Mouse (Mus musculus): Measurements from ENCODE around the gene Zcchc2. TPM values are rescaled to one million over a fixed set of nuclear protein-coding genes. Genes with fewer than 3 reads are reported as not detected.

Gene Zcchc2
- total and polyA plus RNA-seq, 3 experiments: 10.3 to 25.0 (median 19.1) TPM

DNA sequence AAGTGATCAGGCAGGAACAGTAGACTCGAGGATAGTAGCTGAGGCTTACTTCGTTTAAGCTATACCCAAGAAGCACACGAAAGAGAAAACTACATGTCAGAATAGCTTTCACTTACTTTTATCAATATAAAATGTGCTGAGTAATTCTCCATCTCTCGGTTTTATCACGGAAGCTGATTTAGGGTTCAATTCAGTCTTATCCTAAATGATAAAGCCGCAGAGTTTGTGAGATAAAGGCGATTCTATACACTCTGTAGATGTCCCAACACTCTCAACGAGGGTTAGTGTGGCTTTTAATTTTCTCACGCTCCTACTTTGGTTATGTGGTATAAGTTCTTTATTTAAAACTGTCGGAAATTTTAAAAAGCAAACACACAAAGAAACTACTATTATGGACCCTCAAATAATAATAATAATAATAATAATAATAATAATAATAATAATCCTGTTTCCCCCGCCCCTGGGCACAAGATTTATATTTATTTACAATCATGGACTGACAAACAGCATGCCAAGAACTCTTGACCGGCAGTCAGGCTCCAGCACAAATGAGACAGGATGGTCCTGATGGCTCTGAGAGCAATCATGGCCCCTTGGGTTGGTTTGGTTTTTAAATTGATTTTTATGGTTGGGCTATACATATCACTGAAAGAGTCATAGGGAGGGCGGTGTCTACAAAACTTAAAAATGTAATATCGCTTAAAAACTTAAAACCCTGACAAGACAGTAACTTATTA, 1.1 kb upstream of the Zcchc2 start:
- Histone ChIP-seq H3K79me2 (ENCODE audit: control insufficient read depth, insufficient read depth, low read length, poor library complexity) (peaks cover 33% of the 10 kb centered on the region), H3K9me3 (replicated peaks; ENCODE audit: insufficient read depth, low read length) (no peaks in the 10 kb centered on the region), H3K27ac (ENCODE audit: control insufficient read depth, low read depth, low read length) (no peak overlapping the region), H3K27me3 (ENCODE audit: control insufficient read depth in 1 of 2, insufficient read depth in 2 of 2, low read length in 2 of 2) (no peaks in the 10 kb centered on the region), H3K4me3 (ENCODE audit: control insufficient read depth in 1 of 2, insufficient read depth in 1 of 2, low read depth in 2 of 2, low read length in 2 of 2) (peak overlapping the region; percentile 64 to 80), H3K9ac (ENCODE audit: control insufficient read depth, low read depth, low read length, poor library complexity, severe bottlenecking) (peak overlapping the region; percentile 73), H3K4me1 (ENCODE audit: control insufficient read depth in 1 of 2, insufficient read depth in 2 of 2, low read length in 2 of 2) (peaks cover 2% of the 10 kb centered on the region in 2 experiments), H3K36me3 (ENCODE audit: control insufficient read depth in 1 of 2, insufficient read depth in 2 of 2, low read length in 2 of 2) (peaks cover 0 to 5% of the 10 kb centered on the region in 2 experiments; a peak in 2 of 4 replicates)
- DNase-seq (ENCODE audit: low read depth, low spot score): peak; percentile 54
- no peak; the same call in 1 of the 2 replicates for TF ChIP-seq CHD2 (IDR thresholded peaks at IDR 0.05; ENCODE audit: low read length)
- TF ChIP-seq KAT2A (conservative IDR thresholded peaks at IDR 0.05; ENCODE audit: low read depth, low read length): no peak
- no peak; the same call in 1 of the 2 replicates for TF ChIP-seq MEF2A (IDR thresholded peaks at IDR 0.05; ENCODE audit: extremely low read depth, insufficient replicate concordance, low read depth, low read length, poor library complexity, severe bottlenecking)
- TF ChIP-seq MAX (IDR thresholded peaks at IDR 0.05; ENCODE audit: low read length): no peak
- peak; percentile 67; the same call in 1 of the 2 replicates for TF ChIP-seq BHLHE40 (IDR thresholded peaks at IDR 0.05; ENCODE audit: borderline replicate concordance, low read depth, low read length)
- no peak for TF ChIP-seq JUND (IDR thresholded peaks at IDR 0.05; ENCODE audit: low read depth, low read length)
- TF ChIP-seq EP300 (IDR thresholded peaks at IDR 0.05; ENCODE audit: low read depth in 1 of 2, low read length in 2 of 2): peak; percentile 78 to 85; a peak in 3 of 4 replicates
- no peak for TF ChIP-seq RAD21 (IDR thresholded peaks at IDR 0.05; ENCODE audit: low read depth, low read length)
- no peak for TF ChIP-seq MYB (IDR thresholded peaks at IDR 0.05; ENCODE audit: low read depth, low read length)
- no peak for TF ChIP-seq POLR2A (IDR thresholded peaks at IDR 0.05; ENCODE audit: control insufficient read depth in 1 of 2, insufficient read depth in 1 of 2, low read depth in 1 of 2, low read length in 2 of 2, poor library complexity in 1 of 2)
- TF ChIP-seq TAL1 (IDR thresholded peaks at IDR 0.05; ENCODE audit: low read length): no peak
- TF ChIP-seq SMC3 (IDR thresholded peaks at IDR 0.05; ENCODE audit: low read depth, low read length): no peak
- TF ChIP-seq ZNF384 (IDR thresholded peaks at IDR 0.05; ENCODE audit: low read depth, low read length): no peak
- no peak for TF ChIP-seq POLR2AphosphoS2 (IDR thresholded peaks at IDR 0.05; ENCODE audit: low read length)
- TF ChIP-seq MAZ (IDR thresholded peaks at IDR 0.05; ENCODE audit: low read depth, low read length): peak; percentile 72; the same call in 1 of the 2 replicates
- peak; percentile 90 for TF ChIP-seq RCOR1 (IDR thresholded peaks at IDR 0.05; ENCODE audit: low read depth, low read length)
- no peak for TF ChIP-seq USF1 (IDR thresholded peaks at IDR 0.05; ENCODE audit: low read depth, low read length)
- no peak for TF ChIP-seq CHD1 (IDR thresholded peaks at IDR 0.05; ENCODE audit: low read depth, low read length)
- peak; percentile 41; the same call in 1 of the 2 replicates for TF ChIP-seq MXI1 (IDR thresholded peaks at IDR 0.05; ENCODE audit: low read depth, low read length)
- TF ChIP-seq UBTF (IDR thresholded peaks at IDR 0.05; ENCODE audit: borderline replicate concordance, insufficient read depth, low read depth, low read length): no peak
- peak; percentile 81; the same call in 1 of the 2 replicates for TF ChIP-seq GABPA (IDR thresholded peaks at IDR 0.05; ENCODE audit: low read depth, low read length)
- TF ChIP-seq MAFK (IDR thresholded peaks at IDR 0.05; ENCODE audit: borderline replicate concordance, low read depth, low read length): peak; percentile 40; the same call in 1 of the 2 replicates
- peak; percentile 92 for TF ChIP-seq GATA1 (IDR thresholded peaks at IDR 0.05; ENCODE audit: low read depth, low read length)
- peak; percentile 35; the same call in 1 of the 2 replicates for TF ChIP-seq ELF1 (IDR thresholded peaks at IDR 0.05; ENCODE audit: low read depth, low read length)
- no peak for TF ChIP-seq NRF1 (IDR thresholded peaks at IDR 0.05; ENCODE audit: insufficient read depth, low read depth, low read length, poor library complexity, severe bottlenecking)
- peak; percentile 90 for TF ChIP-seq ETS1 (IDR thresholded peaks at IDR 0.05; ENCODE audit: low read depth, low read length)
- TF ChIP-seq POLR2AphosphoS5 (IDR thresholded peaks at IDR 0.05; ENCODE audit: borderline replicate concordance, low read depth, low read length): no peak
- no peak for TF ChIP-seq ZMIZ1 (IDR thresholded peaks at IDR 0.05; ENCODE audit: low read depth, low read length)
- no peak for TF ChIP-seq TBP (IDR thresholded peaks at IDR 0.05; ENCODE audit: low read depth, low read length)
- no peak for TF ChIP-seq NELFE (IDR thresholded peaks at IDR 0.05; ENCODE audit: low read depth, low read length)
- no peak for TF ChIP-seq ZKSCAN1 (IDR thresholded peaks at IDR 0.05; ENCODE audit: low read depth, low read length)
- TF ChIP-seq MYC (IDR thresholded peaks at IDR 0.05; ENCODE audit: low read depth, low read length): peak; percentile 67; the same call in 1 of the 2 replicates
- no peak for TF ChIP-seq E2F4 (IDR thresholded peaks at IDR 0.05; ENCODE audit: borderline replicate concordance, low read depth, low read length)
- TF ChIP-seq USF2 (IDR thresholded peaks at IDR 0.05; ENCODE audit: borderline replicate concordance in 1 of 2, insufficient read depth in 1 of 2, low read depth in 1 of 2, low read length in 2 of 2): no peak
- no peak for TF ChIP-seq HCFC1 (IDR thresholded peaks at IDR 0.05; ENCODE audit: low read depth, low read length)

Measured in MEL (cell line).